Mouse (Mus musculus) E14TG2a.4 (cell line): ENCODE measurements around the gene Fnd3c2.

Source experiments
- CTCF ChIP-seq: conservative IDR thresholded peaks from 2 replicates; pipeline ENCODE4 v1.5.1; 2014; ENCODE audit warnings: low read length
- NANOG ChIP-seq: IDR thresholded peaks from 2 replicates; pipeline ENCODE4 v1.6.1; 2014; ENCODE audit warnings: borderline replicate concordance, low read length, mixed read lengths

- TF ChIP-seq CTCF (no peak), NANOG (no peak)
These were observed 56.3 kb downstream of the Fnd3c2 start for GRCm38 (mm10) chrX:106198904-106199303.
